Mouse (Mus musculus): ENCODE measurements around the gene Rapgef5. TPM values are rescaled to one million over a fixed set of nuclear protein-coding genes. Genes with fewer than 3 reads are reported as not detected.
A peak's percentile ranks its signal among the peaks of the same experiment; 100 is the strongest.

Rapgef5 gene
- polyA plus RNA-seq, 1 experiment from 2014 or later: 1.7 TPM

DNA sequence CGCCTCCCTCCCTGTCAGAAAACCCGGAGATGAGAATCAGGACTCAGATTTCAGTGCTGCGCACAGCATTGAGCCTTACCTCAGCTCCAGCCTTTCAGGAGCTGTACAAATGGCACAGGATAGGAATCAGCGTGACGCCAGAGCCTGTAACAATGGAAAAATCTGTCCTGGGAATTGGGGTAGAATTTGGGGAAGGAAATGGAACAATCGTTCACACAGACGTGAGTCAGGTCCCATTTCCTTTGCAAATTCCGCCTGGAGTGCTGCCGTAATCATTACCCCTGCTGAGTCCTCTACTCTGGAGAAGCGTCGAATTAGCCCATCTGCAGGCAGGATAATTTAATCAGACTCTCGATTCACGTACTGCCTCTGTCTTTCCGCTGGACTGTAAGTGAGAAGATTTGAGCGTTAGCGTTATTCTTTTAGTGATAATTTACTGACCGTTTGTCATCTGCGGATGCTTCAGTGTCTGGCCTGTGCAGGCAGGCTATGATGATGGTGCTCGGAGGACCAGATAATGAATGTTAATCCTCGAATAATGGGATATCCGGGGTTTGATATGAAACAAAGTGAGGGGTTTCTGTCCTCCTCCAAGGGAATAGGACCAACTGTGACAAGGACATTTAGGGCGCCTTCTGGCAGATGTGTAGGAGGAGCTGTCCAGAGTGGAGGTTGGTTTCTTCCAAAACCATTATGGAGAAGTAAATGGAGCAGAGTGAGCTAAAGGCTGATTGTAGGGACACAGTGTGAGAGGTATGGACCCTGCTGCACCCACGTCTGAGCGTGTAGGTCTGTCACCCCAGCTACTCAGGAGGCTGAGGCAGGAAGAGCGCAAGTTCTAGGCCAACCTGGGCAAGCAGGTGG is 235.5 kb downstream of the Rapgef5 start:
- H3K4me2 ChIP-seq: no peak overlapping the region
- no peak overlapping the region for H3K27ac ChIP-seq (replicated peaks)
- no peaks in the 10 kb centered on the region for H3K36me3 ChIP-seq (replicated peaks)
- H3K27me3 ChIP-seq: no peaks in the 10 kb centered on the region
- no peaks in the 10 kb centered on the region for H3K9me3 ChIP-seq (replicated peaks)
- H3K9ac ChIP-seq: no peak overlapping the region
- 0 out of 2 replicates have a peak, but pooled peaks have one; percentile 33 for ATAC-seq (ENCODE audit: insufficient read depth)
- no peak overlapping the region for H3K4me3 ChIP-seq (replicated peaks)
- 61% methylated on average over 25 of the region's 25 CpGs for WGBS (ENCODE audit: insufficient replicate concordance)
- no peaks in the 10 kb centered on the region for H3K4me1 ChIP-seq (replicated peaks)

DNA sequence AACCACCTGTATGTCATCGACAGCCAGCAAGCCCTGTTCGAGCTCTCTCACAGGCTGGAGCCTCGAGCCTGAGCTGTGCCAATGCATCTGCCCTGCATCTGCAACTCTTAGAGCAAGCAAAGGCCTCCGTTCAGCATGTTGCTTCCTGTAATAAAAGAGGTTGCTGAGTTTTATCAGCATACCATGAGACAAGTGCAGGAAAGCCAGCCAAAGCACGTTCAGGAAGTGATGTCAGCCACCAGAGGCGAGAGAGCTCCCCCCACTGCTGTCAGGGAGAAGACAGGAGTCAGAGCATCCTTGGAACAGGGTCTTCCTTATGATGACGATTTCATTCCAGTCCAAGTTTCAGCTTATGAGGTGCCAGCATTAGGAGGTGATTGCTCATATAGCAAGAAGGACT is 239.7 kb downstream of the Rapgef5 start:
- H3K27ac ChIP-seq (replicated peaks): no peak overlapping the region
- no peak overlapping the region for H3K4me2 ChIP-seq
- no peaks in the 10 kb centered on the region for H3K4me1 ChIP-seq (replicated peaks)
- H3K9me3 ChIP-seq (replicated peaks): no peaks in the 10 kb centered on the region
- H3K9ac ChIP-seq: no peak overlapping the region
- H3K36me3 ChIP-seq (replicated peaks): no peaks in the 10 kb centered on the region
- no peaks in the 10 kb centered on the region for H3K27me3 ChIP-seq
- no peak overlapping the region for H3K4me3 ChIP-seq (replicated peaks)
- 29% methylated on average over 7 of the region's 7 CpGs for WGBS (ENCODE audit: insufficient replicate concordance)
- no peak for ATAC-seq (ENCODE audit: insufficient read depth)

DNA sequence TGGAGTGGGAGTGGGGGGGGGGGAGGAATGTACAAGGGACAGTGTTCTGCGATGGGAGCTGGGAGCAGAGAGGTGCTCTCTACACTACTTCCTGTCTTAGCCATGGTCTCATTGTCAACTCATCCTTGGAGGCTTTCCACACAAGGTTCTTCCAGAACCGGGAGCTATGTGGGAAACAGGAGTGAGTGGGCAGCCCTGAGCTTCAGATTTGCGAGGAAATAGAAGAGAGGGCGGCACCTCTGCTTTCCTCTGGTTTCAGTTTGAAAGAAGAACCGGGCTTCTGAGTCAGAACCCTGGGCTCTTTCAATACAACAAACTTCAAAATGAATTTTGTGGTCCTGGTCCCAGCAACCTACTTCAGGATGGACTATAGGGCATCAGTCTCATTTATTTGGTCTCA is 244.1 kb downstream of the Rapgef5 start:
- ATAC-seq (ENCODE audit: insufficient read depth): no peak

DNA sequence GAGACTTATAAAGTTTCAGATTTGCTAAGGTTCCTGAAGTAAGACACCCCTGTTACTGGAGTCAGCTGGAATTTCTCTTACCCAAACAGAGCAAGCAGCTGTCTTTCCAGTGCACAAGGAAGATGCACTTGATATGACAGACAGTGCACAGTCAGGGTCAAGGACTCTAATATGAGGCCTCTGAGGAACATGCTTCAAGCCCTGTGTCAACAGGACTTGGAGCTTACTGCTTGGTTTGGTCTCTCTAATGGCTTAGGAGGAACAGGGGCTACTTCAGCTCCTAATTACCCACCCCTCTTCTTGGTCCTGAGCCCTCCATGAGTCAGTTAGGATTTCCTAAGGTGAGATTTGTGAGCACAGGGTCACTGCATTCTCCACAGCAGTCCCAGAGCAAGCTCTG is 244.6 kb downstream of the Rapgef5 start:
- Histone ChIP-seq H3K4me2 (no peak overlapping the region), H3K9ac (no peak overlapping the region), H3K27me3 (no peaks in the 10 kb centered on the region), H3K4me1 (replicated peaks) (no peaks in the 10 kb centered on the region), H3K9me3 (replicated peaks) (no peaks in the 10 kb centered on the region), H3K4me3 (replicated peaks) (no peak overlapping the region), H3K36me3 (replicated peaks) (no peaks in the 10 kb centered on the region), H3K27ac (replicated peaks) (no peak overlapping the region)
- ATAC-seq (ENCODE audit: insufficient read depth): no peak

More for the DNA sequence above, 244.1 kb downstream of the Rapgef5 start:
- H3K4me2 ChIP-seq: no peak overlapping the region
- H3K27ac ChIP-seq (replicated peaks): no peak overlapping the region
- no peak overlapping the region for H3K4me3 ChIP-seq (replicated peaks)
- H3K36me3 ChIP-seq (replicated peaks): no peaks in the 10 kb centered on the region
- no peaks in the 10 kb centered on the region for H3K4me1 ChIP-seq (replicated peaks)
- H3K9ac ChIP-seq: no peak overlapping the region
- no peaks in the 10 kb centered on the region for H3K9me3 ChIP-seq (replicated peaks)
- WGBS (ENCODE audit: insufficient replicate concordance): 61% methylated on average over 5 of the region's 5 CpGs
- no peaks in the 10 kb centered on the region for H3K27me3 ChIP-seq

DNA sequence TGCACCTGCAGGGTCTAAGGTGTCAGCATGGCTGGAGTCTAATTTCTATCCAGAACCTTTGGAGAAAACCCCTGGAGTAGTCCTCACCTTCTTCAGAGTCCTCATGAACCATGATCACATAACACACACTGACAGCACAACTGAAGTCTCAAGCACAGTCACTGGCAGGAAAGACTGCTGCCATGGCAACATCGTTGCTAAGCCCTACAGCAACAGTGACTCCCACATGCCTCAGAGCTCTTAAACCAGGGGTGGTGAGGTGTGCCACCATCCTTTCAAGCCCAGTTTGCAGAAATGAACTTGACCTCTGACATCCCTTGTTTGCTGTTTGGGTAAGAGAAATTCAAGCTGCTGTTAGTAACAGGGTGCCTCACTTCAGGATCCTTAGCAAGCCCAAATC is 245.4 kb downstream of the Rapgef5 start:
- Histone ChIP-seq H3K27ac (replicated peaks) (no peak overlapping the region), H3K36me3 (replicated peaks) (no peaks in the 10 kb centered on the region), H3K9ac (no peak overlapping the region), H3K9me3 (replicated peaks) (no peaks in the 10 kb centered on the region), H3K4me3 (replicated peaks) (no peak overlapping the region), H3K4me2 (no peak overlapping the region), H3K27me3 (no peaks in the 10 kb centered on the region), H3K4me1 (replicated peaks) (no peaks in the 10 kb centered on the region)
- 42% methylated on average over 1 of the region's 1 CpGs for WGBS (ENCODE audit: insufficient replicate concordance)
- ATAC-seq (ENCODE audit: insufficient read depth): no peak

DNA sequence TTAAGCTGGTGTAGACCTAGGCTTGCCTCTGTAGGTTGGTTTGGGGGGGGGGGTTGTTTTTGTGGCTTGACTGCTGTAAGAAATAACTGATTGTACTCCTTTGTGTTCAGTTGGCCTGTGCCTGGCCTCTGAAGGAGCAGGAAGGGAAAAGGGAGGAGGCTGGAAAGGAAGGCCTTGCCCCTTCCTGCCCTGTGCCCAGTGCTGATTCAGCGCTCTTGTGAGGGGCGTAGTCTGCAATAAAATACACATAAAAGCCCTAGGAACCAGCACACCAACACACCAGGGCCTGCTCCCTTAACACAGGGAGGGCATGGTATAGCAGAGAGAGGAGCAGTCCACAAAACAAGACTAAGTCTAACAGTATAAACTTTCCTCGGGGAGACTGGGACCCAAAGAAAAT is 247.0 kb downstream of the Rapgef5 start:
- H3K4me3 ChIP-seq (replicated peaks): no peak overlapping the region
- H3K4me2 ChIP-seq: no peak overlapping the region
- no peaks in the 10 kb centered on the region for H3K4me1 ChIP-seq (replicated peaks)
- 0 out of 2 replicates have a peak, but pooled peaks have one; percentile 17 for ATAC-seq (ENCODE audit: insufficient read depth)
- H3K27me3 ChIP-seq: no peaks in the 10 kb centered on the region
- no peaks in the 10 kb centered on the region for H3K9me3 ChIP-seq (replicated peaks)
- H3K36me3 ChIP-seq (replicated peaks): no peaks in the 10 kb centered on the region
- H3K27ac ChIP-seq (replicated peaks): no peak overlapping the region
- no peak overlapping the region for H3K9ac ChIP-seq
- WGBS (ENCODE audit: insufficient replicate concordance): 45% methylated on average over 3 of the region's 3 CpGs

DNA sequence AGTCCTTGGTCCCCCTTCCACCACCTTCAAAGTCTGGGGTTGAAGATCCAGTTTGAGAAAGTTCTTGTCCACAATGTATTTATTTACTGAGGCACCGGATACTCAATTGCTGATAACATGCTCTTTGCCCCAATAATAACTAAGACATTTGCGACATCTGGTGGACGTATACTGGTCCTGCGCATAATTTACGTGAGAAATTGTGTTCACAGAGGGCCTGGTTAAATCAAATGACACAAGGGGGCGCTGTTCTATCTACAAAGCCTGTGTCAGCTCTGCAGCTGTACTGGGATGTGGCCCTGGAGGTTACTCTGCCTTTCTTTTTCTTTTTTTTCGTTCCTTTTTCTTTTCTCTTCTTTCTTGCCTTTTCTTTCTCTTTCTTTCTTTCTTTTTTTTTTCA is 248.6 kb downstream of the Rapgef5 start:
- no peak overlapping the region for H3K9ac ChIP-seq
- no peak for ATAC-seq (ENCODE audit: insufficient read depth)
- 3% methylated on average over 7 of the region's 7 CpGs for WGBS (ENCODE audit: insufficient replicate concordance)
- H3K9me3 ChIP-seq (replicated peaks): no peaks in the 10 kb centered on the region
- no peaks in the 10 kb centered on the region for H3K27me3 ChIP-seq
- no peak overlapping the region for H3K4me2 ChIP-seq
- no peaks in the 10 kb centered on the region for H3K4me1 ChIP-seq (replicated peaks)
- H3K4me3 ChIP-seq (replicated peaks): no peak overlapping the region
- H3K27ac ChIP-seq (replicated peaks): no peak overlapping the region
- H3K36me3 ChIP-seq (replicated peaks): no peaks in the 10 kb centered on the region

DNA sequence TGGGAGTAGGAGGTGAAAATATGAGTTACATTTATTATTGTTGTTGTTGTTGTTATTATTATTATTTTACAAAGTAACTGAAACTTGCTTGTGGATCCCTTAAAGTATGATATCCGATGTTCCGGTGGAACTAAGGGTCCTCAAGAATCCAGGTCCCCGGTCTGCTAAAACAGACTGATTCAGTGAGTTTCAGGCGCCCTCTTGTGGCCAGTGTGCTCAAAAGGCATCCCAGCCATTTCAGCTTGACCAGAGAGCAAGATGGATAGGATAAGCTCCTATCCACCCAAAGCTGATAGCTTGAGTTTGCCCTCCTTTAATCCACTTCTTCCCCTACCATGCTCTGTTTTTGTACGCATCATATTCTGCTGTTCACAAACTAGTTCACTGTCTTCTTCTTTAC is 252.8 kb downstream of the Rapgef5 start:
- no peak overlapping the region for H3K9ac ChIP-seq
- no peak overlapping the region for H3K4me3 ChIP-seq (replicated peaks)
- H3K9me3 ChIP-seq (replicated peaks): no peaks in the 10 kb centered on the region
- no peak overlapping the region for H3K4me2 ChIP-seq
- no peaks in the 10 kb centered on the region for H3K36me3 ChIP-seq (replicated peaks)
- WGBS (ENCODE audit: insufficient replicate concordance): 5% methylated on average over 5 of the region's 5 CpGs
- H3K27ac ChIP-seq (replicated peaks): no peak overlapping the region
- H3K4me1 ChIP-seq (replicated peaks): no peaks in the 10 kb centered on the region
- H3K27me3 ChIP-seq: no peaks in the 10 kb centered on the region
- no peak for ATAC-seq (ENCODE audit: insufficient read depth)

DNA sequence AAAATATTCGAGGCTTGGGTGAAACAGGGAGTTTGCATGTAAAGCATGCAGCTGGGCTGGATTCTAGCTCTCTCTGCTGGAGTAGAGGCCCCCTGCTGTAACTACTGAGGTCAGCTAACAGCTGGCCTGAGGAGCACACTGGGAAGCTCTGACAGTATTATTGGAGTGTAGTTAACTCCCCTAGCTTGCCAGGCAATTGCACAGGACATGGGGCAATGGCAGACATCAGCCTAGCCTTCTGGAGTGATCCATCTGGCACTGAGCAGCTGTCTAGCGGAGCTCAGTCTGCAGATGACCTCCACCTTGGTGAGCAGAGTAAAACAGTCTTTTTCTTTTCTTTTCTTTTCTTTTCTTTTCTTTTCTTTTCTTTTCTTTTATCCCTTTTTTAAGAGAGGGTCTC is 253.9 kb downstream of the Rapgef5 start:
- WGBS (ENCODE audit: insufficient replicate concordance): 50% methylated on average over 2 of the region's 2 CpGs

DNA sequence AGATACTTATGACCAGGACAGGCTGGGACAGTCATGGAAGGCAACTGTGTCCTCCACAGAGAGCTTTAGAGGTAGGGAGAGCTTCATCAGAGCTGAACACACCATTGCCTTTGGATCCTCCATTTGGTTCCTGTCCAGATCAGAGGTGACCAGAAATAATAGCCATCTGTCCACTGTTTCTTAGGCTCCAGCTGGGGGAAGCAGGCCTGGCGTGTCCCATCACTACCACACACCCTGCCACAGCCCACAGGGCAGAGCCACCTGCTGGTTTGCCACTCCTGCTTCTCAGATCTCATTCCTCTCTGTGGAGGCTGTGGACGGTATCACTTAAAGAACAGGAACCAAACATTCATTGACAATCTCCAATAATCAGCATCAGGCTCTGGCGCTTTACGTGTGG is 254.9 kb downstream of the Rapgef5 start:
- H3K4me3 ChIP-seq (replicated peaks): no peak overlapping the region
- H3K27me3 ChIP-seq: no peaks in the 10 kb centered on the region
- H3K36me3 ChIP-seq (replicated peaks): no peaks in the 10 kb centered on the region
- WGBS (ENCODE audit: insufficient replicate concordance): 67% methylated on average over 4 of the region's 4 CpGs
- H3K4me2 ChIP-seq: no peak overlapping the region
- no peaks in the 10 kb centered on the region for H3K9me3 ChIP-seq (replicated peaks)
- H3K9ac ChIP-seq: no peak overlapping the region
- H3K4me1 ChIP-seq (replicated peaks): no peaks in the 10 kb centered on the region
- no peak for ATAC-seq (ENCODE audit: insufficient read depth)
- H3K27ac ChIP-seq (replicated peaks): no peak overlapping the region

More for the DNA sequence above, 253.9 kb downstream of the Rapgef5 start:
- no peak for ATAC-seq (ENCODE audit: insufficient read depth)
- H3K4me3 ChIP-seq (replicated peaks): no peak overlapping the region
- no peak overlapping the region for H3K4me2 ChIP-seq
- H3K9me3 ChIP-seq (replicated peaks): no peaks in the 10 kb centered on the region
- no peak overlapping the region for H3K9ac ChIP-seq
- no peak overlapping the region for H3K27ac ChIP-seq (replicated peaks)
- no peaks in the 10 kb centered on the region for H3K27me3 ChIP-seq
- no peaks in the 10 kb centered on the region for H3K36me3 ChIP-seq (replicated peaks)
- H3K4me1 ChIP-seq (replicated peaks): no peaks in the 10 kb centered on the region

DNA sequence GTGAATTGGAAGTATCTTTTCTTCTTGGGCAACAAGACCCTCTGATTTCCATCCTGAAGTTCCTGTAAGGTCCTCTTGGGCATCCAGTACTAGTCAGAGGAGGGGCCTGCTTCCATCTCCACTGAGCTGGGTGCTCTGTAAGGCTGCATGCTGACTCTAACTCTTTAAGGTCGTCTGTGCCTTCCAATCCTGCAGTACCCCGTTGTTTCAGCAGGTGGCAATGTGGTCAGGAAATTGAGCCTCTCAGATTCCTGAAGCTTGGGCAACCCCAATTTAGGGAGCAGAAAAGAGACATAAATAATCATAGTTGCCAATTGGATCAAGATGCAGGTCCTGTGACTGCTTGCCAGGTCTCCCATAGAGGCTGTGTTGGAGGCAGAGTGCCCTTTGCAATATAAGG is 256.4 kb downstream of the Rapgef5 start:
- Histone ChIP-seq H3K27ac (replicated peaks) (no peak overlapping the region), H3K4me3 (replicated peaks) (no peak overlapping the region), H3K4me1 (replicated peaks) (no peaks in the 10 kb centered on the region), H3K27me3 (no peaks in the 10 kb centered on the region), H3K9me3 (replicated peaks) (no peaks in the 10 kb centered on the region), H3K4me2 (no peak overlapping the region), H3K9ac (no peak overlapping the region), H3K36me3 (replicated peaks) (no peaks in the 10 kb centered on the region)
- no peak for ATAC-seq (ENCODE audit: insufficient read depth)
- WGBS (ENCODE audit: insufficient replicate concordance): 0% methylated on average over 2 of the region's 2 CpGs

DNA sequence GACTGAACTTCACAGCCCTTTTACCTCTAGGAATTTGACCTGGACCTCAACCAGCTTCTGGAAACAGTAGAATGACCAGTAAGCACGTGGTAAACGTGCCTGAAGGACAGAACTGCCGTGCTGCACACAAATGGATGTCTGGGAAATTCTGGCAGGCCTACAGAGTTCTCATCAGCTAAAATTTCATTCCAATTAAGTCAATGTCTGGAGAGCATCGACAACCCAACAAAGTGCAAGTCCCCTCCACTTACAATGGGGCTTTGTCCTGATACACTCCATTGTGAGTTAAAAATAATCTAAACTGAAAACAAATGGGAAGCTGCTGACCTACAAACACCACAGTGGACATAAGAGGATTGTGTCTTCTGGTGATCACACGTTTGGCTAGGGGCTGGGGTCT is 260.6 kb downstream of the Rapgef5 start:
- Histone ChIP-seq H3K4me2 (no peak overlapping the region), H3K9ac (no peak overlapping the region), H3K4me1 (replicated peaks) (0 out of 2 replicates have a peak, but pooled peaks cover 2% of the 10 kb centered on the region), H3K36me3 (replicated peaks) (no peaks in the 10 kb centered on the region), H3K4me3 (replicated peaks) (no peak overlapping the region), H3K27ac (replicated peaks) (no peak overlapping the region), H3K27me3 (no peaks in the 10 kb centered on the region), H3K9me3 (replicated peaks) (no peaks in the 10 kb centered on the region)
- no peak for ATAC-seq (ENCODE audit: insufficient read depth)
- 42% methylated on average over 5 of the region's 5 CpGs for WGBS (ENCODE audit: insufficient replicate concordance)
